Mouse (Mus musculus): ENCODE data around the gene Fuca1. TPM values are rescaled to one million over a fixed set of nuclear protein-coding genes. Genes with fewer than 3 reads are reported as not detected.

The Fuca1 gene
- polyA plus RNA-seq, 1 experiment: 46.0 TPM

- Histone ChIP-seq H3K36me3 (ENCODE audit: control insufficient read depth, insufficient read depth, low read length, poor library complexity, severe bottlenecking) (no peaks in the 10 kb centered on the region), H3K27ac (ENCODE audit: insufficient read depth, low read length) (no peak overlapping the region), H3K4me3 (ENCODE audit: low read depth, low read length) (no peak overlapping the region), H3K9ac (ENCODE audit: low read depth, poor library complexity, severe bottlenecking) (no peak overlapping the region), H3K27me3 (ENCODE audit: control insufficient read depth, insufficient read depth, low read length, poor library complexity, severe bottlenecking) (no peaks in the 10 kb centered on the region), H3K4me1 (ENCODE audit: control insufficient read depth, insufficient read depth, low read length) (no peaks in the 10 kb centered on the region), H3K9me3 (replicated peaks; ENCODE audit: control insufficient read depth, insufficient read depth, low read length, poor library complexity, severe bottlenecking) (no peaks in the 10 kb centered on the region)
- no peak for TF ChIP-seq POLR2A (IDR thresholded peaks at IDR 0.05; ENCODE audit: insufficient read depth, low read length)
- TF ChIP-seq CTCF (IDR thresholded peaks at IDR 0.05; ENCODE audit: low read depth, low read length): no peak
- TF ChIP-seq EP300 (IDR thresholded peaks at IDR 0.05; ENCODE audit: insufficient read depth, low read depth, low read length): no peak
These were observed 32.6 kb downstream of the Fuca1 start for GRCm38 (mm10) chr4:135953179-135953578.

GRCm38 (mm10) chr4:135954241-135954640 is 33.7 kb downstream of the Fuca1 start:
- Histone ChIP-seq H3K27ac (ENCODE audit: insufficient read depth, low read length) (no peak overlapping the region), H3K9me3 (replicated peaks; ENCODE audit: control insufficient read depth, insufficient read depth, low read length, poor library complexity, severe bottlenecking) (no peaks in the 10 kb centered on the region), H3K36me3 (ENCODE audit: control insufficient read depth, insufficient read depth, low read length, poor library complexity, severe bottlenecking) (no peaks in the 10 kb centered on the region), H3K4me1 (ENCODE audit: control insufficient read depth, insufficient read depth, low read length) (no peaks in the 10 kb centered on the region), H3K9ac (ENCODE audit: low read depth, poor library complexity, severe bottlenecking) (no peak overlapping the region), H3K4me3 (ENCODE audit: low read depth, low read length) (no peak overlapping the region), H3K27me3 (ENCODE audit: control insufficient read depth, insufficient read depth, low read length, poor library complexity, severe bottlenecking) (no peaks in the 10 kb centered on the region)
- TF ChIP-seq CTCF (IDR thresholded peaks at IDR 0.05; ENCODE audit: low read depth, low read length) (peak; percentile 91), EP300 (IDR thresholded peaks at IDR 0.05; ENCODE audit: insufficient read depth, low read depth, low read length) (no peak), POLR2A (IDR thresholded peaks at IDR 0.05; ENCODE audit: insufficient read depth, low read length) (no peak)

- Histone ChIP-seq H3K27me3 (ENCODE audit: control insufficient read depth, insufficient read depth, low read length, poor library complexity, severe bottlenecking) (no peaks in the 10 kb centered on the region), H3K4me3 (ENCODE audit: low read depth, low read length) (no peak overlapping the region), H3K27ac (ENCODE audit: insufficient read depth, low read length) (no peak overlapping the region), H3K9ac (ENCODE audit: low read depth, poor library complexity, severe bottlenecking) (no peak overlapping the region), H3K4me1 (ENCODE audit: control insufficient read depth, insufficient read depth, low read length) (no peaks in the 10 kb centered on the region), H3K36me3 (ENCODE audit: control insufficient read depth, insufficient read depth, low read length, poor library complexity, severe bottlenecking) (no peaks in the 10 kb centered on the region), H3K9me3 (replicated peaks; ENCODE audit: control insufficient read depth, insufficient read depth, low read length, poor library complexity, severe bottlenecking) (no peaks in the 10 kb centered on the region)
- TF ChIP-seq POLR2A (IDR thresholded peaks at IDR 0.05; ENCODE audit: insufficient read depth, low read length) (no peak), CTCF (IDR thresholded peaks at IDR 0.05; ENCODE audit: low read depth, low read length) (no peak), EP300 (IDR thresholded peaks at IDR 0.05; ENCODE audit: insufficient read depth, low read depth, low read length) (no peak)
These were observed 35.4 kb downstream of the Fuca1 start for GRCm38 (mm10) chr4:135955886-135956285.

- no peaks in the 10 kb centered on the region for H3K36me3 ChIP-seq (ENCODE audit: control insufficient read depth, insufficient read depth, low read length, poor library complexity, severe bottlenecking)
- H3K9ac ChIP-seq (ENCODE audit: low read depth, poor library complexity, severe bottlenecking): no peak overlapping the region
- no peak for TF ChIP-seq EP300 (IDR thresholded peaks at IDR 0.05; ENCODE audit: insufficient read depth, low read depth, low read length)
- H3K27ac ChIP-seq (ENCODE audit: insufficient read depth, low read length): no peak overlapping the region
- no peaks in the 10 kb centered on the region for H3K9me3 ChIP-seq (replicated peaks; ENCODE audit: control insufficient read depth, insufficient read depth, low read length, poor library complexity, severe bottlenecking)
- H3K27me3 ChIP-seq (ENCODE audit: control insufficient read depth, insufficient read depth, low read length, poor library complexity, severe bottlenecking): no peaks in the 10 kb centered on the region
- H3K4me1 ChIP-seq (ENCODE audit: control insufficient read depth, insufficient read depth, low read length): no peaks in the 10 kb centered on the region
- peak overlapping the region; percentile 25; the same call in 1 of the 2 replicates for H3K4me3 ChIP-seq (ENCODE audit: low read depth, low read length)
These were observed 37.8 kb downstream of the Fuca1 start for GRCm38 (mm10) chr4:135958354-135958753.

- H3K27me3 ChIP-seq (ENCODE audit: control insufficient read depth, insufficient read depth, low read length, poor library complexity, severe bottlenecking): no peaks in the 10 kb centered on the region
- H3K4me3 ChIP-seq (ENCODE audit: low read depth, low read length): no peak overlapping the region
- no peaks in the 10 kb centered on the region for H3K9me3 ChIP-seq (replicated peaks; ENCODE audit: control insufficient read depth, insufficient read depth, low read length, poor library complexity, severe bottlenecking)
- no peak overlapping the region for H3K9ac ChIP-seq (ENCODE audit: low read depth, poor library complexity, severe bottlenecking)
- no peaks in the 10 kb centered on the region for H3K4me1 ChIP-seq (ENCODE audit: control insufficient read depth, insufficient read depth, low read length)
- peak; percentile 97 for TF ChIP-seq CTCF (IDR thresholded peaks at IDR 0.05; ENCODE audit: low read depth, low read length)
- no peak for TF ChIP-seq EP300 (IDR thresholded peaks at IDR 0.05; ENCODE audit: insufficient read depth, low read depth, low read length)
- TF ChIP-seq POLR2A (IDR thresholded peaks at IDR 0.05; ENCODE audit: insufficient read depth, low read length): no peak
- H3K36me3 ChIP-seq (ENCODE audit: control insufficient read depth, insufficient read depth, low read length, poor library complexity, severe bottlenecking): no peaks in the 10 kb centered on the region
- H3K27ac ChIP-seq (ENCODE audit: insufficient read depth, low read length): no peak overlapping the region
These were observed 40.2 kb downstream of the Fuca1 start for GRCm38 (mm10) chr4:135960717-135961116.

GRCm38 (mm10) chr4:135961709-135962108 is 41.2 kb downstream of the Fuca1 start:
- H3K9me3 ChIP-seq (replicated peaks; ENCODE audit: control insufficient read depth, insufficient read depth, low read length, poor library complexity, severe bottlenecking): no peaks in the 10 kb centered on the region
- H3K4me1 ChIP-seq (ENCODE audit: control insufficient read depth, insufficient read depth, low read length): no peaks in the 10 kb centered on the region
- H3K27ac ChIP-seq (ENCODE audit: insufficient read depth, low read length): no peak overlapping the region
- H3K9ac ChIP-seq (ENCODE audit: low read depth, poor library complexity, severe bottlenecking): no peak overlapping the region
- TF ChIP-seq POLR2A (IDR thresholded peaks at IDR 0.05; ENCODE audit: insufficient read depth, low read length): no peak
- TF ChIP-seq CTCF (IDR thresholded peaks at IDR 0.05; ENCODE audit: low read depth, low read length): no peak
- no peak for TF ChIP-seq EP300 (IDR thresholded peaks at IDR 0.05; ENCODE audit: insufficient read depth, low read depth, low read length)
- no peaks in the 10 kb centered on the region for H3K27me3 ChIP-seq (ENCODE audit: control insufficient read depth, insufficient read depth, low read length, poor library complexity, severe bottlenecking)
- H3K4me3 ChIP-seq (ENCODE audit: low read depth, low read length): no peak overlapping the region
- H3K36me3 ChIP-seq (ENCODE audit: control insufficient read depth, insufficient read depth, low read length, poor library complexity, severe bottlenecking): no peaks in the 10 kb centered on the region
